29 mouse cellular contexts compared by ENCODE assay signal in genomic region chr3:104937728-104938305, GRCm38 (mm10). TPM values are rescaled to one million over a fixed set of nuclear protein-coding genes. Genes with fewer than 3 reads are reported as not detected.
DNase-seq lines count a peak whose midpoint lies in the region; ATAC-seq and TF ChIP-seq lines count a peak whose summit lies in the region.
"Had no signal": no experiment of that assay in that cellular context is flagged by ENCODE, and none has a peak within 500 bp of the region (broad histone marks: within the 10 kb centered on the region; RNA-seq: fewer than 3 reads in every experiment).

No protein-coding gene starts in this region.

- 0 out of 2 replicates have a peak overlapping the region, but pooled peaks have one; percentile 13 for H3K4me2 ChIP-seq in CH12.LX (ENCODE audit: insufficient read depth, low read depth, poor library complexity, severe bottlenecking)
- H3K4me2 ChIP-seq in midbrain, postnatal 0 days (ENCODE audit: low read depth, low read length, poor library complexity, severe bottlenecking) = no peak overlapping the region
- H3K4me2 ChIP-seq: forebrain, embryonic 13.5 days; heart, embryonic 12.5 days; hindbrain, embryonic 15.5 days; kidney, embryonic 15.5 days; limb, embryonic 13.5 days; liver, embryonic 12.5 days; midbrain, embryonic 13.5 days; neural tube, embryonic 15.5 days had no signal

- peaks cover 4 to 19% of the 10 kb centered on the region in 2 experiments for H3K36me3 ChIP-seq in CH12.LX (replicated peaks in 1 of 2; ENCODE audit: control insufficient read depth in 1 of 2, insufficient read depth in 1 of 2, low read length in 1 of 2)
- 0 out of 2 replicates have a peak, but pooled peaks cover 7% of the 10 kb centered on the region for H3K36me3 ChIP-seq in midbrain, postnatal 0 days (ENCODE audit: insufficient read depth, low read length)

- dilution Hi-C loops in CH12.LX (cut with MboI; ENCODE audit: extremely low pct_ligation_motif_present, extremely low pct_unique_long_range_greater_than_20kb, low sequenced_read_pairs) = no loop called here

- peaks cover 0 to 11% of the 10 kb centered on the region in 2 experiments; a peak in 2 of 4 replicates for H3K4me1 ChIP-seq in CH12.LX (ENCODE audit: control insufficient read depth in 1 of 2, insufficient read depth in 2 of 2)
- H3K4me1 ChIP-seq in midbrain, postnatal 0 days (ENCODE audit: insufficient read depth, low read length) = no peaks in the 10 kb centered on the region
- H3K4me1 ChIP-seq: forebrain, embryonic 13.5 days; liver, embryonic 12.5 days had no signal

- no peak overlapping the region for H3K4me3 ChIP-seq in CH12.LX (replicated peaks in 1 of 3; ENCODE audit: low read depth in 2 of 3, low read length in 2 of 3, poor library complexity in 1 of 3)
- no peak overlapping the region for H3K4me3 ChIP-seq in midbrain, postnatal 0 days (ENCODE audit: low read depth, low read length)
- H3K4me3 ChIP-seq: forebrain, embryonic 13.5 days; heart, adult 2 months; heart, embryonic 12.5 days; hindbrain, embryonic 10.5 days; hindbrain, embryonic 15.5 days; kidney, embryonic 15.5 days; limb, embryonic 13.5 days; liver, embryonic 12.5 days; midbrain, embryonic 13.5 days; neural tube, embryonic 15.5 days had no signal

- no peaks in the 10 kb centered on the region for H3K79me2 ChIP-seq in CH12.LX (replicated peaks; ENCODE audit: control insufficient read depth, extremely low read depth, insufficient read depth, poor library complexity, severe bottlenecking)

- TF ChIP-seq POLR2A in CH12.LX (IDR thresholded peaks at IDR 0.05; ENCODE audit: low read depth, low read length) = no peak

- DNase-seq in A20 (ENCODE audit: low read depth, low spot score) (peak; percentile 46), CH12.LX (ENCODE audit: extremely low read depth) (peak; percentile 24)
- no peak for DNase-seq in midbrain, postnatal 0 days (ENCODE audit: low spot score)
- DNase-seq in heart, postnatal 10 days = no peak
- no peak for DNase-seq in thymus, postnatal 14 days
- DNase-seq: adrenal gland, postnatal 14 days; cerebellum, adult 11-12 months; cerebellum, adult 9-11 months; gastrocnemius, postnatal 14 days; heart, adult 2 months; heart, postnatal 14 days; kidney, adult 11 months; kidney, postnatal 25 days; liver, postnatal 0 days; lung, postnatal 36 days; right cerebral cortex, adult 18-20 months; spleen, adult 18-20 months had no signal

- TF ChIP-seq RAD21 in CH12.LX (IDR thresholded peaks at IDR 0.05; ENCODE audit: low read depth, low read length) = no peak

- TF ChIP-seq EP300 in CH12.LX (IDR thresholded peaks at IDR 0.05; ENCODE audit: low read length) = no peak

- intact Hi-C loops in heart, postnatal 10 days (cut with DNase I) = no loop called here

- ATAC-seq in inflammation-experienced regulatory T-cells, adult 6 months = peak; percentile 32
- ATAC-seq in megakaryocyte progenitor cell, adult 5-6 weeks (replicated peaks; ENCODE audit: poor library complexity) = peak; percentile 42
- no peak for ATAC-seq in midbrain, postnatal 0 days (ENCODE audit: low FRiP score)
- ATAC-seq: forebrain, embryonic 13.5 days; liver, embryonic 12.5 days; liver, postnatal 0 days; midbrain, embryonic 13.5 days had no signal

- H3K9me3 ChIP-seq in CH12.LX (replicated peaks; ENCODE audit: low read length) = no peaks in the 10 kb centered on the region
- H3K9me3 ChIP-seq in midbrain, postnatal 0 days (ENCODE audit: low read length) = no peaks in the 10 kb centered on the region
- H3K9me3 ChIP-seq: forebrain, embryonic 13.5 days; hindbrain, embryonic 10.5 days; hindbrain, embryonic 15.5 days; kidney, embryonic 15.5 days; limb, embryonic 13.5 days; liver, embryonic 12.5 days; midbrain, embryonic 13.5 days; neural tube, embryonic 15.5 days had no signal

- in situ Hi-C loops in CH12.LX (cut with MboI; ENCODE audit: low pct_ligation_motif_present, low pct_unique_long_range_greater_than_20kb, low sequenced_read_pairs) = no loop called here

- WGBS in midbrain, postnatal 0 days = 87% methylated on average over 2 of the region's 2 CpGs

- H3K27me3 ChIP-seq in CH12.LX (replicated peaks) = no peaks in the 10 kb centered on the region
- H3K27me3 ChIP-seq in midbrain, postnatal 0 days (ENCODE audit: insufficient read depth, low read length) = no peaks in the 10 kb centered on the region
- H3K27me3 ChIP-seq: forebrain, embryonic 13.5 days; heart, embryonic 12.5 days; hindbrain, embryonic 15.5 days; kidney, embryonic 15.5 days; limb, embryonic 13.5 days; liver, embryonic 12.5 days; midbrain, embryonic 13.5 days; neural tube, embryonic 15.5 days had no signal

- no peak overlapping the region for H3K27ac ChIP-seq in CH12.LX (ENCODE audit: insufficient read depth, low read depth)
- no peak overlapping the region for H3K27ac ChIP-seq in midbrain, postnatal 0 days (ENCODE audit: low read depth, low read length)
- H3K27ac ChIP-seq: forebrain, embryonic 13.5 days; heart, adult 2 months; hindbrain, embryonic 10.5 days; hindbrain, embryonic 15.5 days; kidney, embryonic 15.5 days; limb, embryonic 13.5 days; liver, embryonic 12.5 days; midbrain, embryonic 13.5 days; neural tube, embryonic 15.5 days had no signal

- TF ChIP-seq CTCF in CH12.LX (conservative IDR thresholded peaks at IDR 0.05 in 1 of 2, IDR thresholded peaks at IDR 0.05 in 1 of 2; ENCODE audit: low read depth in 2 of 2, low read length in 2 of 2) = no peak
- TF ChIP-seq CTCF in midbrain, postnatal 0 days (IDR thresholded peaks at IDR 0.05) = no peak

- H3K9ac ChIP-seq in CH12.LX (ENCODE audit: insufficient read depth, low read depth) = no peak overlapping the region
- no peak overlapping the region for H3K9ac ChIP-seq in midbrain, postnatal 0 days (replicated peaks; ENCODE audit: low read length, poor library complexity, severe bottlenecking)
- H3K9ac ChIP-seq: forebrain, embryonic 13.5 days; heart, embryonic 12.5 days; hindbrain, embryonic 15.5 days; kidney, embryonic 15.5 days; limb, embryonic 13.5 days; liver, embryonic 12.5 days; liver, postnatal 0 days; midbrain, embryonic 13.5 days; neural tube, embryonic 15.5 days had no signal

TF ChIP-seq in CH12.LX, 34 proteins besides CTCF, POLR2A, EP300 and RAD21:
- TF ChIP-seq ZMIZ1 (IDR thresholded peaks at IDR 0.05; ENCODE audit: low read depth, low read length) (no peak), MAZ (IDR thresholded peaks at IDR 0.05; ENCODE audit: low read depth, low read length) (no peak), ELF1 (IDR thresholded peaks at IDR 0.05; ENCODE audit: low read depth, low read length) (no peak), JUND (conservative IDR thresholded peaks at IDR 0.05; ENCODE audit: low read depth, low read length) (0 out of 2 replicates have a peak, but pooled peaks have one; percentile 10), ZKSCAN1 (IDR thresholded peaks at IDR 0.05; ENCODE audit: borderline replicate concordance, low read depth, low read length) (no peak), IRF4 (IDR thresholded peaks at IDR 0.05; ENCODE audit: low read depth, low read length) (0 out of 2 replicates have a peak, but pooled peaks have one; percentile 4)

RNA-seq across cellular contexts. Expression of gene Wnt2b, which starts 23.9 kb away (rescaled TPM):
- total RNA-seq in CH12.LX (2012; rRNA removed) = not detected in 2 replicates
- total RNA-seq in CH12.LX (2014; rRNA removed) = not detected in 2 replicates
- 0.12 and 0.16 TPM in 2 replicates for polyA plus RNA-seq in CH12.LX (2012; ENCODE audit: insufficient read length, low read depth)
- under 1 TPM; 0.25 to 0.56 (median 0.55) TPM for polyA plus RNA-seq in inflammation-experienced regulatory T-cells, adult 6 months (2017; shearing (Covaris generic))
- total RNA-seq in megakaryocyte progenitor cell, adult 5-6 weeks (2015) = not detected in 2 replicates
- not detected in 2 replicates for total RNA-seq in megakaryocyte progenitor cell, adult 5-6 weeks (2017)
- 2.2 and 3.2 TPM in 2 replicates for total RNA-seq in midbrain, postnatal 0 days (2014; rRNA removed)
- polyA plus RNA-seq in midbrain, postnatal 0 days (2015; fragmentation: Nextera tagmentation; extraction: Ambion mirVana) = 0.54 and 0.66 TPM in 2 replicates
- total RNA-seq in heart, postnatal 10 days (2021) = 1 to 10 TPM in 1 of 2 experiments, under 1 TPM in 1; 0.84 to 2.1 TPM
- total RNA-seq: megakaryocyte-erythroid progenitor cell, adult 5-6 weeks had no signal

Comparison
In these comparisons a context has a peak if more than half of its experiments do, and no peak if none do; other contexts are left out.
1. DNase-seq: peak in A20 (single experiment) and CH12.LX (single experiment); none in midbrain, postnatal 0 days (single experiment), heart, postnatal 10 days (0 of 2) and thymus, postnatal 14 days (single experiment).